Mouse (Mus musculus) megakaryocyte, embryonic 14.5 days (primary cell): ENCODE results near the gene Tmcc3.

Experiments used
- FLI1 ChIP-seq: IDR thresholded peaks from 2 replicates; pipeline ENCODE4 v1.6.1; 2012; ENCODE audit warnings: low read length, inconsistent platforms, mixed read lengths
- GATA1 ChIP-seq: IDR thresholded peaks from 3 replicates; pipeline ENCODE4 v1.6.1; 2012; ENCODE audit warnings: mixed read lengths, low read length, inconsistent platforms, borderline replicate concordance

DNA sequence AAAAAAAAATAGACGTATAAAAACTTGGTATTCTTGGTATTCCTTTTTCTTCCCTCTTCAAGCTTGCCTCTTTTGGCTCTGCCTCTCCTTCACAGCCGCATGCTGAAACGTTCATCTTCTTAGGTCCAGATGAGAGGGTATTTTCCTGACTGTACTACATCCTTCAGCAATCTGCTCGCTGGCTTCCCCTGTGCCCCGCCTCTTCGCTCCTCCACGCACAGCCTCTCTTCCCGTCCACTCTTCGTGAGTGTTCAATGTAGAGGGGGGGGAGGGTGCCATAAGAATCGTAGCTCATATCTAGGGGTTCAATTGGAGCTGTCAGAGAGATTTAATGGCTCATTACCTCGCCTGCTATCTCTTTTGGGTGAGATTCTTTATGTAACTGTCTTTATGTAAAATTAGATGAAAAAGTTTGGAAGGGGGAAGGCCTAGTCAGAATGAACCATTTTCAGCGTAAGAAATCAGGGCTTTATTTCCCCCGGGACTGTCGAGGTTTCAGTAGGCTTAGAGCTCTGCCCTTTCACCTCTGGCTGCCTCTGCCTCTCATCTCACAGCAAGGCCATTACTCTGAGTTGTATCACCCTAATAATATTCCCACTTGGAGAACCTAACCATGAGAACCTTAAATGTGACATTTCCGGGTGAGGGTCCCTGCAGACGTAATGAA lies 188.6 kb downstream of the Tmcc3 start:
- no peak for TF ChIP-seq GATA1
- no peak for TF ChIP-seq FLI1
